Mouse (Mus musculus): ENCODE results near the gene Rtl6.

The Rtl6 gene

DNA sequence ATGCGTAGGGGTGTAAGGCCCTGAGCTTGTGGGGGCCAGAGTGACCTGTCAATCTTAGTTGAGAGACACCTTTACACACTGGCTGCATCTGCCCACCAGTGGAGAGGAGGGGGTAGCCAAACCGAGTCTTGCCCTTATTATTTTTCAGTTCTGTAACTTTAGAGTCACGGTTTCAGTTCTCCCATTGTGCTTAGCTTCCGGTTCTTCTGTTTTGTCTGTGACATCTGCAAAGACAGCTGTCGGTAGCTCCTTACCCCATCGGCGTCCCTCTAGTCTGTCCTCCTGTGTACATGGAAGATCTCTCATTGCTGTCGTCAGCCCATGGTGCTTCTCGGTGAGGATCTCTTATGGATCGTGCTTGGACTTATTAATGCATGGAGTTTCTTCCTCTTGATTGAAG is 20.5 kb downstream of the Rtl6 start:
- no peak for DNase-seq (ENCODE audit: low read depth, low spot score)

DNA sequence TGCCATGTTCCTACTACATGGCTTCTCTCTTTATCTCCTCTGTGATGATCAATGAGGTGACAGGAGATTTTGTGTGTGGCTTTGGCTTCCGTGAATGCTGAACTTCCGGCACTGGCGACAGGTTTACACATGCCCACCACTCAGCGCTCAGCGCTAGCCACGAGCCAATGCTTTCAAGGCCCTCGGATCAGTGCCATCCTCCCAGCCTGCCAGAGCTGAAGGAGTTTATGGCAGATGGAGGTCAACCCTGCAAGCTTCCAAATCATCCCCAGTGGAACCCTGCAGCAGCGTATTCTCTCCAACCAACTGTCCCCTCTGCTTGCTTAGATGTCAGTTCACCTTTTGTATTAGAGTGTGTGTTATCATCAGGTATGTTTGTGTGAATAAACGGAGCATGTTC is 21.0 kb downstream of the Rtl6 start:
- DNase-seq (ENCODE audit: low read depth, low spot score) = no peak

DNA sequence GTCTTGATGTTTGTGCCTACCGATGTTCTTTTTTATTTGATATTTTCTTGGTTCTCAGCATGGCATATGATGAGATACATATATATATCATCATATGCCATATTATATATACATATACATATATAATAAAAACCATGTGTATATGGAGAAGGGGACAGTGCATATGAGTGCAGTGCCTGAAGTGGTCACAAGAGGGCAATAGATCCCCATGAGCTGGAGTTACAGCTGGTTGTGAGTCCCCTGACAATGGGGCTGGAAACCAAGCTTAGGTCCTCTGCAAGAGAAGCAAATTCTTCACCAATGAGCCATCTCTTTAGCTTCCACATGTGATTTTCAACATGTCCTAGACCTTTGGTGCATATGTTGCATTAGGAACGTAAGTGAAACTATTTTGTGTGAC is 21.7 kb downstream of the Rtl6 start:
- DNase-seq (ENCODE audit: low read depth, low spot score) = no peak

DNA sequence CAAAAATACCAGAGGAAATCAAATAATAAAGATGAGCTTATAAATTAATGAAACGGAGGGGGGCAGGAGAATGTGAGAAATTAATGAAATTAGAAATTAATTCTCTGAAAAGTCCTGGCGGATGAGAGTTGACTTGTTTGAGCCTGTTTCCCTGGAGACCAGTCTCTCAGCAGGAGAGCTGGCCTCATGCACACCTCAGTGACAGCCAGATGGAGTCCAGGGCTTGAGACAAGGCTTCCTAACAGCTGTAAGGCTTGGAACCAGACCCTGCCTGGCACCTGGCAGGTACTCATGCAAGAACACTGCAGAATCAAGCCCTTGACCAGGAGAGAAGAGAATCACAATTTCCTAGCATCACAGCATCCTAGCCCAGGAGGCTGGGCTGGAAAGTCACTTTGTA is 25.4 kb downstream of the Rtl6 start:
- DNase-seq (ENCODE audit: low read depth, low spot score) = no peak

DNA sequence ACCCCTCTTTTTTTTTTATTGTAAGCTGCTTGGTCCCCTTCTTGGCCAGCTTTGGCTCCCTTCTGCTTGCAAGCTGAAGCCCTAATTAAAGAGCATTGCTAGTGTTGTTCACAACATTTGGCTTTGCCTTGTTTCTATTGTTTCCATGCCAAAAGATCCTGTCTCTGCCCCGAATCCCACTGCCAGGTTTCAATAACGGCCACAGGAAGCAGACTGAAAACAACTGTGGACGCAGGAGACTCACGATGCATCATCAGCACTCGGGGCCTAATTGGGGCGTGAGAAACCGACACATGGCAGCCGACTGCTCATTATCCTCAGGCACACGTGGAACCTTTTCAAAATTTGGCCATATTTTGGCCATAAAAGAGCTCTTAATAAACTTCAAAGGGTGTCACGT is 26.1 kb downstream of the Rtl6 start:
- DNase-seq (ENCODE audit: low read depth, low spot score) = no peak

DNA sequence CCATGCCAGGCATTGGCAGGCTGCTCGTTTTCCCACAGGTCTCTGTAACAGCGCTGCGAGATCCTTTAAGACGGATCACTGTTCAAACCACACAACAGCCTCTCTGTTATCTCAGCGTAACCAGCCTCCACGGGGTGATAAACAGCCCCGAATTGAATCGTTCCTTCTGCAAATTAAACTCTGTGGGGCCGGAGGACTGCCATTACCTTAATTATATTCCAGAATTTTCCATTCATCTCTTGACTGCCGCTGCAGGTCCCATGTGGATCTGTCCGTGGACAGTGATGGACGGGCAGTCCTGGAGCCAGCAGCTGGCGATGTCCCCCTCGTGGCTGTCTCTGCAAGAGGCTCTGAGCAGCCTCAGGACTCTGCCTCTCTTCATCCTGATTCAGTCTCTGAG is 30.7 kb downstream of the Rtl6 start:
- DNase-seq (ENCODE audit: low read depth, low spot score) = no peak

DNA sequence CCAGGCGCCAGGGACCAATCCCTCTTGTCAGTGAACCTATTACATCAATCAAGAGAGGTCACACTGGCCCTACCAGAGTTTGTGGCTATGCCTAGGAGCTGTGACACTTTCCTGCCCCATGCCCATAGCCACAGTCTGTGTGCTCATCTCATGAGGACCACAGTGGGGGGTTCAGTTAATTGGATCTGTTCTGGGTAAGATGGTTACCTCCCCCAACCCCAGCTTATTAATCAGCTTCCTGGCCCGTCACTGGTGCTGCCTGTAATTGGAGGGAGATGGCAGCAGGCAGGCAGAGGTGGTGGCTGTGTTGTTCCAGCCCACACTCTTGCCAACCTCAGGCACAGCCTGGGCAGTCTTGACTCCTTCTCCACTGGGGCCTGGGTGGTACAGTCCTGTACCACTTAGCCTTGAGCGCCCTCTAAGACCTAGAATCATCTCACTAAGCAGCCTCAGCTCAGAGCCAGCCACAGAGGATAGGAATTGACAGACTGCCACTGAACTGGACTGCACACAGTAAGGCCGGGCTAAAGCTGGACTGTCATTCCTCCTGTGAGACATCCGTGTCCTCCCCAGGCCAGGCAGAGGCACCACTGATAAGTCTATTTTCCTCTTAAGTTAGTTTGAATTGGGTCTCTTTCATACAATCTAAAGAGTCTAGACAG is 32.3 kb downstream of the Rtl6 start:
- DNase-seq (ENCODE audit: low read depth, low spot score) = no peak

DNA sequence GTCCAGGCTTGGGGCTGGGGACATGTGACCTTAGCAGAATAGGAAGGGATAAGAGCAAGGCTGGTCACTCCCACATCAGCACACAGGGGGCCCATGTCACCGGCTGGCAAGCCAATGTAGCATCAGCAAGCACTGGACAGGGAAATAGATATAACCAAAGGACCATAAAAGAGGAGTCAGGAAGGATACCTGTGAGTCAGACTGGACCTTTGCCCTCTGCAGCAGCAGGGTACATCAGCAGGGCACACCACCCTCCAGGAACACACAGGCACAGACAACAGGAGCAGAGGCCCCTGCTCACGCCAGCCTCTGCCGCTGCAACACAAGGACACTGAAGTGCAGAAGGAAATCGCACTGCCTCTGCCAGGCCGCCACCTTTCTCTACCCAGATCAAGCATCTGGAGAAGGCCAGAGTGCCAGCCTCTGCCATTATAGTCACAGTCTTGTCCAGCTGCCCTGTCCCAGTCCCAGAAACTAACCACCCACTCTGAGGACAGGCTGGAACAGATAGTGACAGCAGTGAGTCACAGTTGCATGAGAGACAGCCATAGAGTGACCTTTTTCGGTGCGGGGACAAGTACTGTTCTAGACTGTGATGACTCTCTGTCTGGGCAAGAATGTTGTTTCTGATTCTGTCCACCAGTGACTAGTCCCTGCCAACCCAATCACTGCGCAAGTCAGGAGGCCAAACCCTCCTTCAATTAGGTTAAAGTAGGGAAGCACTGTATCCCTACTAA is 34.5 kb downstream of the Rtl6 start:
- DNase-seq (ENCODE audit: low read depth, low spot score) = no peak

DNA sequence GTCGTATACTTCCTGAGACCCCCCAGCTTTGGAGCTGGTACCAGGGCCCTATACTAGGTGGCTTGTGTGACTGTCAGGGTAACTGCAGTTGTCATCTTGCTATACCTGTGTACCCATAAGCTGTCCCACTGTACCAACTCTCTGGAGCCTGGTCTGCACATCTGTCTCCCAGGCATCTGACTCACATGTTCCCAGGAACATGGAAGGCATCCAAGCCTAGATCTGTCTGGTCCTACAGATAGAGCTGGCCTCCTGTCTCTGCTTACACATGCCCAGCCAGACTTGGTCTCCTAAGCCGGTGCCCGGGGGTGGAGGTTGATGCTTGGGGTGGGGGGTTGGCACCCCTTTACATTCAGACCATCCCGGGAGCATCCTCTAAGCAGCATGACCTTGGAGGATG is 36.1 kb downstream of the Rtl6 start:
- DNase-seq (ENCODE audit: low read depth, low spot score) = no peak

DNA sequence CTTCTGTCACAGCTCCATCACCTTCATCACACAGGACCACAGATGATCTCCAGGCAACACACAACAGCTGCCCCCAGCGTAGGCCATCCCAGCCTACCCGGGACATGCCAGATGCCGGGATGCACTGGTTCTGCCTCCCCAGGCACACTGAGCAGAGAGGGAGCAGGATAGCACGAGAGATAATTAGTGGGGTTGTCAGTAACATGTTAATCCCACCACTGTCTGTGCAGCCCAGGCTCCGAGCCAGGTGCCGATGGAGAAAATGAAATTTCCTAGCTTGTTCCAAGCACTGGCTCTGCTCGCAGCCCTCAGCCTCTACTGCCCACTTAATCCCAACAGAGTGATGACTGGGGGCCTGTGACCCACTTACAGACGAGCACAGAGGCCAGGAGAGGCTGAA is 39.1 kb downstream of the Rtl6 start:
- DNase-seq (ENCODE audit: low read depth, low spot score) = no peak

DNA sequence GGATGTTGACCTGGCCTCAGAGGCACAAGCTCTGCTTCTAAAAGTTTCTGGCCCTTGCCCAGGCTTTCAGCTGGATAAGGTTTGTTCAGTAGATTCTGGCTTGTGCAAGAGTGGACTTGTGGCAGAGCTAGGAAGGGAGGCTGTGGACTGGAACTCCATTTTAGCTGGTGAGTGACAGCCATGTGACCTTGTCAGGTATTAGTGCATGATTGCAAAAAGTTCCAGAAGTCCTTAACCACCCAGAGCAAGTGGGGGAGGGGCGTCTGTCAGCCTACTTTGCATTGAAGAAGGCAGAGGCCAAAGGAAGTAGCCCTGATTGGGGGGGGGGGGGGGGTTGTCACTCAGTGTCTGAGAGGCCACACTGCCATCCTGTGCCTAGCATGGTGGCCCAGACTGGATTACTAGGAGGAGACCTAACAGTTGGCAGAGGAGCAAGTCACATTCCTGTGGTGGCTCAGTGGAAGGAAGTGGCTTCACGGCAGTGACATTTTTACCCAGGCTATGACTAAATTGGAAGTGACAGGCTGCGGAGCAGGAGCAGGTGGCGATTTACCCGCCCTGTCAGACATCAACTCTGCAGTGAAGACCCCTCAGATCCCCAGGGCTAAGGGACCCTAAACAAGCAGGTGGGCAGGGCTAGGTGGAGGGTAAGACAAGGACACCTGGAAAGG is 44.9 kb downstream of the Rtl6 start:
- DNase-seq (ENCODE audit: low read depth, low spot score) = no peak

DNA sequence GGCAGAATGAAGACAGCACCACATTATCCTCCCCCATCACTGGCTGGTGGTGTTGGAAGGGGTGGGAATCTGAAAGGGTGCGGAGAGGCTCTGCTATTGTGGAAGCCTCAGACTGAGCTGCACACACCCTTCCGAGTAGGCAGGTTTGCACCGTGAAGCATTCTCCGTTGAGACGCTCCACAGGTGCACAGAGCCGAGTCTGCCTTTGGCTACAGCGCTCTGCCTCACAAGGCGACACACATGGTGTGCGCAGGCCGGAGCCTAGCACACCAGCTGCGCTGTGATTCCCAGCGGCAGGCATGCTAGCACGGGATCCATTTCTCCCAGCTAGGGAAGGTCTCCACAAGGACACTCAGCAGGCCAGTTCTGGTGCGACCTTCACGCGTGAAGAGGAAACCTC is 47.6 kb downstream of the Rtl6 start:
- DNase-seq (ENCODE audit: low read depth, low spot score) = no peak

DNA sequence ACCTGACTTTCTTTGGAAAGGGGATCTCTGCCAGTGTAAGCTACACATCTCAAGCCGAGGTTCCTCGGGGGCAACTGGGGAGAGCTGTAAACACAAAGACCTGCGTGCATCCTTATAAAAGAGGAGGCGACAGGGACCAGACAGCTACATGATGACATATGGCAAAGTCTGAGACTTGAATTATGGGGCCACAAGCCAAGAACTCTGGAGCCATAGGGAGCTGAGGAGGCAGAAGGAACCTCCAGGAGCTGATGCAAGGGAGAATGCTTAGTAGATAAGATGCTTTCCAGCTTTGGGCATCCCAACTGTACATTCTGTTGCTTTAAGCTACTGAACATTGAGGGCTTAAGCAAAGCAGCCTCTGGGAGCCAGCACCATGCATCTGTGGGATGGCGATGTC is 48.5 kb downstream of the Rtl6 start:
- DNase-seq (ENCODE audit: low read depth, low spot score) = no peak

DNA sequence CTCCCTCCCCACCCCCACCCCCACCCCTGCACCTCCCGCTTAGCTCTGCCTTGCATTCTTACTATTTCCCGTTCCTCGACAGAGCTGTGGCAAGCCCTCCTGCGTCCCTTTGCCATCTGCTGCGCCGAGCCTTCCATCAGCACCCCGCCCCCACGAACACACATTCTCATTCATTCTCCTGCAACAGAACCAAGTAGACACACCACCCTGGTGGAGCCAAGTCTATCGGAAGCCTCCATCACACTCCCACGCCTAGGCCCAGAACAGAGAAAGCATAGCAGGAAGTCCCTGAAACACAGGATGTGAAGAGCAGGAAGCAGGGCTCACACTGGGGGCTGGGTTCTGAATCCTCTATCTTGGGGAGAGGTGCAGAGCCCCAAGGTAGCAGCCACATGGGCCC is 51.6 kb downstream of the Rtl6 start:
- no peak for DNase-seq (ENCODE audit: low read depth, low spot score)

DNA sequence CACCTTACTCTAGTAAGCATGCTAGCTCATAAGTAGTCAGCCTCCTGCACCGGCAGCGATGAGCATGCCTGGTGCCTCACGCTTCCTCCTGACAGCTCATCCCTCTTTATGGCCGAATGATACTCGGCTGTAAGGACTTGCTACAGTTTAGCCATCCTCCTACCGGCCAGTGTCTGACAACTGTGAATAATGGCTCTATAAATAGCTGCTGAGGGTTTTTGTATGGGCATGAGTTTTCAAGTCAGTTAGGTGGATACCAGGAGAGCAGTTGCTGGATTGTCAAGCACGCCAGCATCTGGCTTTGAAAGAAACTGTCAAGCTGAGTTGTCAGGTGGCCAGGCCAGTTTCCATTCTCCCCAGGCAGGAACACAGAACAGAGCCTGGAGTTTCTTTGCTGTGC is 52.7 kb downstream of the Rtl6 start:
- no peak for DNase-seq (ENCODE audit: low read depth, low spot score)
